Mouse (Mus musculus) kidney, embryonic 15.5 days (tissue): Measurements from ENCODE around the gene Sertad2. TPM values are rescaled to one million over a fixed set of nuclear protein-coding genes. Genes with fewer than 3 reads are reported as not detected.

ENCODE experiments used
- ATAC-seq: fragments of 200-750 bp; cut with Nextera tagmentation; replicated peaks from 2 replicates; pipeline ENCODE4 v1.8.0; 2017; ENCODE audit warnings: moderate TSS enrichment; ENCODE audit not compliant: low FRiP score
- H3K27ac ChIP-seq: fragments of 300-500 bp; sonication (generic); 2 replicates; pipeline ENCODE4 v1.5.1; 2015; ENCODE audit warnings: mild to moderate bottlenecking, inconsistent platforms
- H3K27me3 ChIP-seq: fragments of 300-500 bp; sonication (generic); 2 replicates; pipeline ENCODE4 v1.6.1; 2015; ENCODE audit warnings: inconsistent platforms
- H3K36me3 ChIP-seq: fragments of 300-500 bp; sonication (generic); 2 replicates; pipeline ENCODE4 v1.6.1; 2015; ENCODE audit warnings: inconsistent platforms
- H3K4me1 ChIP-seq: fragments of 300-500 bp; sonication (generic); 2 replicates; pipeline ENCODE4 v1.6.1; 2015; ENCODE audit warnings: inconsistent platforms
- H3K4me2 ChIP-seq: fragments of 300-500 bp; sonication (generic); 2 replicates; pipeline ENCODE4 v1.6.1; 2015; ENCODE audit warnings: moderate library complexity, mild to moderate bottlenecking, inconsistent platforms
- H3K4me3 ChIP-seq: fragments of 300-500 bp; sonication (generic); replicated peaks from 2 replicates; pipeline ENCODE4 v1.5.1; 2015; ENCODE audit warnings: mild to moderate bottlenecking, inconsistent platforms
- H3K9ac ChIP-seq: fragments of 300-500 bp; sonication (generic); 2 replicates; pipeline ENCODE4 v1.6.1; 2015; ENCODE audit warnings: mild to moderate bottlenecking, inconsistent platforms
- H3K9me3 ChIP-seq: fragments of 300-500 bp; sonication (generic); replicated peaks from 2 replicates; pipeline ENCODE4 v1.6.1; 2016; ENCODE audit warnings: inconsistent platforms
- WGBS: fragments of 180-500 bp; shearing (Covaris S2); methylation state at CpG from one replicate; pipeline ENCODE4 v1.1.7; 2015; ENCODE audit warnings: mixed read lengths; 5-methylcytosine and 5-hydroxymethylcytosine counted together
- polyA plus RNA-seq: library from polyadenylated mRNA; unstranded; fragments of >200 nt; fragmentation: Nextera tagmentation; extraction: Ambion mirVana; gene quantifications from 2 replicates; pipeline ENCODE4 v1.2.1, GENCODE M21; 2015

The Sertad2 gene
- 31.1 and 36.5 TPM in 2 replicates for polyA plus RNA-seq

DNA sequence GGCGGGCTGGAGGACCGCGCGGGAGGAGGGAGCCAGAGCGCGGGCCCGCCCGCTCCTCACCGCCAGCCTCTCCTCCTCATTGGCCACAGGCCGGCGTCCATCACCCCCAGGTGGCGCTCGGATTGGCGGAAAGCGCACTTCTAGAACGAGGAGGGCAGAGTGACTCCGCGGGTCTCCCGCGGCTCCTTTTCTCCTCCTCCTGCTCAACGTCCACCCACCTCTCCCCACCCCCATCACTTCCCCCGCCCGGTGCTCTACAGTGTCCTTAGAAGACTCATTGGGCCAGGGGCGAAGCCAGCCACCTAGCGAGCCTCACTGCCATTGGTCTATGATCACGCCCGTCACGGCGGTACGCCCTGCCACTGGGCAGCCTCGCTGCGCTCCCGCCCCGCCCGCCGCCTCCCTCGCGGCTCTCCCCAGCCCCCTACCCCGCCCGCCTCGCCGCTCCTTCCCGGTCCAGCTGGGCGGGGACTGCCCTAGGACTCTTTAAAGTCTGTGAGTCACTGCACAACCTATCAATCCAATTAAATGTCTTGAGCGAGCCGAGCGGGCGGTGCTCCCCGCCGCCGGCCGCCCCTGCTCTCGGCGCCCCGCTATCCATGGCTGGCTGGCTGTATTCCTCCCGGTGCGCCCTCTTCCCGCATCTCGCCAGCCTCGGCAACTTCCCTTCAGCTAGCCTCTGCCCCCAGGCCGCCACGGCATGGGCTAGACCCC lies at the start of gene Sertad2:
Gene Sertad2, plus strand, starts transcription at position 515 of the 714 bp plus-strand sequence.
- peak within 1 kb of the TSS; percentile 87 for H3K4me3 ChIP-seq
- under 1% methylated on average over 48 of the region's 62 CpGs for WGBS
- ATAC-seq: peak; percentile 100

GRCm38 (mm10) chr11:20493922-20494626 lies 49.0 kb upstream of the Sertad2 start:
- ATAC-seq: no peak
- no peaks in the 10 kb centered on the region for H3K9me3 ChIP-seq
- 71% methylated on average over 6 of the region's 6 CpGs for WGBS
- no peaks in the 10 kb centered on the region for H3K36me3 ChIP-seq
- no peak overlapping the region for H3K27ac ChIP-seq
- no peaks in the 10 kb centered on the region for H3K4me1 ChIP-seq
- H3K27me3 ChIP-seq: no peaks in the 10 kb centered on the region
- H3K9ac ChIP-seq: no peak overlapping the region
- H3K4me2 ChIP-seq: no peak overlapping the region
- H3K4me3 ChIP-seq: no peak overlapping the region

More for the DNA sequence above, at the start of gene Sertad2:
- H3K9ac ChIP-seq: peak within 1 kb of the TSS; percentile 67
- peaks cover 13% of the 10 kb centered on the region for H3K4me1 ChIP-seq
- H3K4me2 ChIP-seq: peak within 1 kb of the TSS; percentile 75
- H3K36me3 ChIP-seq: no peaks in the 10 kb centered on the region
- H3K9me3 ChIP-seq: no peaks in the 10 kb centered on the region
- peak within 1 kb of the TSS; percentile 97 for H3K27ac ChIP-seq
- H3K27me3 ChIP-seq: 0 out of 2 replicates have a peak, but pooled peaks cover 2% of the 10 kb centered on the region

DNA sequence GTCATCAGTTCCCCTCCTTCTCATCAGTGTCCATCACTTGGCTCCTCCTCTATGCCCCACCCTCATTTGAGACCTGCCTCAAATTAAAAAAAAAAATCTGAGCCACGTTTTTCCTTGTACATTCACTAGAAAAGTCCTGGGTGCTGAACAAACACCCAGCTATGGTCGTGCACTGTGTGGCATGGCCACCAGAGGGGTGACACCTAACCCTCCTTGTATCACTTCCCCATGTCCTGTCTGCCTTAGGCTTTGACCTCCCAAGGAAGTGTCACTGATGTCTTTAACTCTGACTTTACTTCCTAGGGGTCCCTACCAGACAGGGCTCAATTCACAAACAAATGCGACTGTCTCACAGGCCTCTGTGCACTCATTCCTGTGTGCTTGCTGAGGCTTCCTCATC lies 42.5 kb upstream of the Sertad2 start:
- no peak overlapping the region for H3K4me2 ChIP-seq
- WGBS: 44% methylated on average over 3 of the region's 3 CpGs
- ATAC-seq: no peak
- no peak overlapping the region for H3K4me3 ChIP-seq
- no peaks in the 10 kb centered on the region for H3K27me3 ChIP-seq
- H3K4me1 ChIP-seq: no peaks in the 10 kb centered on the region
- H3K9ac ChIP-seq: no peak overlapping the region
- no peak overlapping the region for H3K27ac ChIP-seq
- no peaks in the 10 kb centered on the region for H3K36me3 ChIP-seq
- no peaks in the 10 kb centered on the region for H3K9me3 ChIP-seq

GRCm38 (mm10) chr11:20501160-20501955 lies 41.7 kb upstream of the Sertad2 start:
- WGBS: 78% methylated on average over 5 of the region's 5 CpGs
- Histone ChIP-seq H3K9ac (no peak overlapping the region), H3K36me3 (no peaks in the 10 kb centered on the region), H3K4me1 (no peaks in the 10 kb centered on the region), H3K27me3 (no peaks in the 10 kb centered on the region), H3K4me3 (no peak overlapping the region), H3K4me2 (no peak overlapping the region), H3K9me3 (no peaks in the 10 kb centered on the region), H3K27ac (no peak overlapping the region)
- ATAC-seq: no peak

GRCm38 (mm10) chr11:20513574-20513973 lies 29.5 kb upstream of the Sertad2 start:
- no peaks in the 10 kb centered on the region for H3K36me3 ChIP-seq
- no peak overlapping the region for H3K27ac ChIP-seq
- no peak for ATAC-seq
- H3K9ac ChIP-seq: no peak overlapping the region
- no peak overlapping the region for H3K4me3 ChIP-seq
- H3K9me3 ChIP-seq: 0 out of 2 replicates have a peak, but pooled peaks cover 3% of the 10 kb centered on the region
- H3K4me2 ChIP-seq: no peak overlapping the region
- 81% methylated on average over 6 of the region's 6 CpGs for WGBS
- H3K4me1 ChIP-seq: no peaks in the 10 kb centered on the region
- H3K27me3 ChIP-seq: no peaks in the 10 kb centered on the region

- Histone ChIP-seq H3K4me3 (no peak overlapping the region), H3K27ac (no peak overlapping the region), H3K27me3 (no peaks in the 10 kb centered on the region), H3K4me2 (no peak overlapping the region), H3K9me3 (0 out of 2 replicates have a peak, but pooled peaks cover 3% of the 10 kb centered on the region), H3K36me3 (no peaks in the 10 kb centered on the region), H3K4me1 (no peaks in the 10 kb centered on the region), H3K9ac (no peak overlapping the region)
- no peak for ATAC-seq
- 73% methylated on average over 4 of the region's 4 CpGs for WGBS
Observed at GRCm38 (mm10) chr11:20514757-20515156, 28.3 kb upstream of the Sertad2 start.

DNA sequence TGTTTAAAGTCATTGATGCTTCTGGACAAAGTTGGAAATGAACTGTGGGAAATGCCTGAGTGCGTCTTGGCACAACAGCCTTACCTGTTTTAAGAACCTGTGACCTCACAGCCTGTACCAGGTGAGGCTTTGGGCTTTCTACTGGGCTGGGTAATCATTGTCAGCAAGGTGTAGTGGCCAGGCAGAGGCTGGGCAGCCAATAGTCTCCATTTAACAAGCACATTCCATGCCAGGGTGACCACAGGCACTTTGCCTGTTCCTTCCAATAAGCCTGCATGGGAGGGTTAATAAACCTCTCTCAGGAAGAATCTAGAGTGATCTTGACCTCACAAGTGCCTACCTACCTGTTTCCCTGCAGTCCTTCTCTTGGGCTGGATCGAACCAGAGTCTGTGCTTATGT lies 21.7 kb upstream of the Sertad2 start:
- no peak overlapping the region for H3K4me2 ChIP-seq
- no peaks in the 10 kb centered on the region for H3K9me3 ChIP-seq
- no peak overlapping the region for H3K4me3 ChIP-seq
- H3K27ac ChIP-seq: no peak overlapping the region
- H3K4me1 ChIP-seq: peaks cover 4% of the 10 kb centered on the region; the same call in 1 of the 2 replicates
- no peaks in the 10 kb centered on the region for H3K27me3 ChIP-seq
- no peak for ATAC-seq
- H3K9ac ChIP-seq: no peak overlapping the region
- 87% methylated on average over 2 of the region's 2 CpGs for WGBS
- H3K36me3 ChIP-seq: no peaks in the 10 kb centered on the region

DNA sequence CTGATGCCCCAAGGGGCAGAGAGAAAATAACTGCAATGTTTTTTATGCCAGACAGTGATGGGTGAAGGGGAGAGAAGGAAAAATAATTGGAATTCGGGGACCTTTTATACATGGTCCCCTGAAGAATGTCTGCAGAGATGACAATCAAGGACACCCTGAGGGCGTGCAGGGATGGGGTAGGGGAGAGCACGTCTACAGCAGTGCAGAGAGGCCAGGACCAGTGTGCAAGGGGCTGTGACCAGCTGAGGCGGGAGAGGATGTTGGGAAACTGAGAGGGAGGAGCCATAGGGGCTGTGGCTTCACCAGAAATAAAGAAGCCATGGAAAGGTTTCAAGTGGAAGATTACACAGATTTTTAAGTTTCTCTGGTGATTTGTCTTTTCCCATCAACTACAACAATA lies 20.3 kb upstream of the Sertad2 start:
- Histone ChIP-seq H3K9me3 (no peaks in the 10 kb centered on the region), H3K36me3 (no peaks in the 10 kb centered on the region), H3K27ac (no peak overlapping the region), H3K4me3 (no peak overlapping the region), H3K4me1 (peaks cover 4% of the 10 kb centered on the region; the same call in 1 of the 2 replicates), H3K4me2 (no peak overlapping the region), H3K9ac (no peak overlapping the region), H3K27me3 (no peaks in the 10 kb centered on the region)
- 0 out of 2 replicates have a peak, but pooled peaks have one; percentile 62 for ATAC-seq
- WGBS: 54% methylated on average over 4 of the region's 4 CpGs

DNA sequence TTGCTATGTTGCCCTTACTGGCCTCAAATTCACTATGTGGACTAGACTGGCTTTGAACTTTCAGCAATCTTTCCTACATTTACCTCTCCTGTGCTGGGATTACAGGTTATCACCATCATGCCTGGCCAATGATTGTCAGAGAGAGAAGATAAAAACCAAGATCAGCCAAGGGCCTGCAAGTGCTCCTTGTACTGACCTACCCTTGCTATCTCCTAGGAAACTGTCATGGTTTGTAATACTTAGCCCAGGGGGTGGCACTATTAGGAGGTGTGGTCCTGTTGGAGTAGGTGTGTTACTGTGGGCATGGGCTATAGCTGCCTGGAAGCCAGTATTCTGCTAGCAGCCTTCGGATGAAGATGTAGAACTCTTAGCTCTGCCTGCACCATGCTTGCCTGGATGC lies 18.6 kb upstream of the Sertad2 start:
- Histone ChIP-seq H3K27ac (no peak overlapping the region), H3K4me2 (no peak overlapping the region), H3K4me1 (peaks cover 4% of the 10 kb centered on the region; the same call in 1 of the 2 replicates), H3K4me3 (no peak overlapping the region), H3K27me3 (no peaks in the 10 kb centered on the region), H3K36me3 (no peaks in the 10 kb centered on the region), H3K9ac (no peak overlapping the region), H3K9me3 (no peaks in the 10 kb centered on the region)
- WGBS: 86% methylated on average over 1 of the region's 1 CpGs
- ATAC-seq: no peak

GRCm38 (mm10) chr11:20525909-20526308 lies 17.1 kb upstream of the Sertad2 start:
- peak; percentile 73 for ATAC-seq
- Histone ChIP-seq H3K36me3 (no peaks in the 10 kb centered on the region), H3K27ac (no peak overlapping the region), H3K9ac (no peak overlapping the region), H3K4me1 (peaks cover 5% of the 10 kb centered on the region; the same call in 1 of the 2 replicates), H3K4me3 (no peak overlapping the region), H3K27me3 (no peaks in the 10 kb centered on the region), H3K9me3 (no peaks in the 10 kb centered on the region), H3K4me2 (no peak overlapping the region)
- WGBS: 50% methylated on average over 8 of the region's 8 CpGs

- WGBS: 87% methylated on average over 3 of the region's 3 CpGs
- H3K9me3 ChIP-seq: no peaks in the 10 kb centered on the region
- ATAC-seq: no peak
- no peak overlapping the region for H3K9ac ChIP-seq
- no peak overlapping the region for H3K27ac ChIP-seq
- H3K27me3 ChIP-seq: no peaks in the 10 kb centered on the region
- H3K4me3 ChIP-seq: no peak overlapping the region
- H3K36me3 ChIP-seq: no peaks in the 10 kb centered on the region
- peaks cover 19% of the 10 kb centered on the region; the same call in 1 of the 2 replicates for H3K4me1 ChIP-seq
- H3K4me2 ChIP-seq: no peak overlapping the region
Observed at GRCm38 (mm10) chr11:20527901-20528300, 15.2 kb upstream of the Sertad2 start.

GRCm38 (mm10) chr11:20531682-20531991 lies 11.4 kb upstream of the Sertad2 start:
- ATAC-seq: no peak

More at GRCm38 (mm10) chr11:20531682-20531991, 11.4 kb upstream of the Sertad2 start:
- Histone ChIP-seq H3K36me3 (no peaks in the 10 kb centered on the region), H3K4me3 (peak overlapping the region; percentile 57), H3K27ac (peak overlapping the region; percentile 77), H3K4me2 (peak overlapping the region; percentile 90), H3K27me3 (no peaks in the 10 kb centered on the region), H3K9ac (peak overlapping the region; percentile 62), H3K4me1 (peaks cover 15% of the 10 kb centered on the region; the same call in 1 of the 2 replicates), H3K9me3 (no peaks in the 10 kb centered on the region)
- 14% methylated on average over 1 of the region's 1 CpGs for WGBS
